Mouse (Mus musculus) limb, embryonic 10.5 days (tissue): Measurements from ENCODE around the gene Gm10382. TPM values are rescaled to one million over a fixed set of nuclear protein-coding genes. Genes with fewer than 3 reads are reported as not detected.
A peak's percentile ranks its signal among the peaks of the same experiment; 100 is the strongest.
"Not testable (repeated sequence)": the region's sequence is repeated elsewhere in the genome, so short reads cannot be mapped to it uniquely, and the experiment has no call there.

ENCODE experiments used
- DNase-seq: peaks from one replicate; pipeline ENCODE4 v3.0.0-alpha.2; 2017; ENCODE audit warnings: low spot score
- H3K27ac ChIP-seq: fragments of 300-500 bp; sonication (generic); 2 replicates; pipeline ENCODE4 v1.5.1; 2016; ENCODE audit warnings: mild to moderate bottlenecking
- H3K27me3 ChIP-seq: fragments of 300-500 bp; sonication (generic); 2 replicates; pipeline ENCODE4 v1.6.1; 2016; ENCODE audit warnings: low read depth, mild to moderate bottlenecking; ENCODE audit not compliant: poor library complexity, severe bottlenecking
- H3K36me3 ChIP-seq: fragments of 300-500 bp; sonication (generic); 2 replicates; pipeline ENCODE4 v1.6.1; 2016; ENCODE audit warnings: mild to moderate bottlenecking, moderate library complexity
- H3K4me1 ChIP-seq: fragments of 300-500 bp; sonication (generic); 2 replicates; pipeline ENCODE4 v1.6.1; 2016
- H3K4me3 ChIP-seq: fragments of 300-500 bp; sonication (generic); 2 replicates; pipeline ENCODE4 v1.5.1; 2016; ENCODE audit warnings: mild to moderate bottlenecking, moderate library complexity
- H3K9me3 ChIP-seq: fragments of 300-500 bp; sonication (generic); replicated peaks from 2 replicates; pipeline ENCODE4 v1.6.1; 2016; ENCODE audit warnings: mild to moderate bottlenecking
- WGBS: fragments of 180-500 bp; shearing (Covaris S2); methylation state at CpG from one replicate; pipeline ENCODE4 v1.1.7; 2016; 5-methylcytosine and 5-hydroxymethylcytosine counted together
- polyA plus RNA-seq: library from polyadenylated mRNA; unstranded; fragments of >200 nt; fragmentation: Nextera tagmentation; extraction: Ambion mirVana; gene quantifications from 2 replicates; pipeline ENCODE4 v1.2.1, GENCODE M21; 2016

Gene Gm10382
- polyA plus RNA-seq, 1 experiment from 2014 or later, result 0.54 TPM

- Histone ChIP-seq H3K4me3 (no peak overlapping the region), H3K27ac (no peak overlapping the region), H3K4me1 (no peaks in the 10 kb centered on the region), H3K36me3 (peaks cover 4% of the 10 kb centered on the region; the same call in 1 of the 2 replicates), H3K9me3 (no peaks in the 10 kb centered on the region), H3K27me3 (no peaks in the 10 kb centered on the region)
- WGBS, result 88% methylated on average over 5 of the region's 5 CpGs
- DNase-seq, result no peak
Measured at GRCm38 (mm10) chr5:125378919-125379318, 10.2 kb upstream of the Gm10382 start.

- DNase-seq, result no peak
- 86% methylated on average over 5 of the region's 5 CpGs for WGBS
- Histone ChIP-seq H3K9me3 (no peaks in the 10 kb centered on the region), H3K27me3 (no peaks in the 10 kb centered on the region), H3K27ac (no peak overlapping the region), H3K4me1 (no peaks in the 10 kb centered on the region), H3K36me3 (peaks cover 27% of the 10 kb centered on the region), H3K4me3 (no peak overlapping the region)
Measured at GRCm38 (mm10) chr5:125381954-125382672, 7.0 kb upstream of the Gm10382 start.

GRCm38 (mm10) chr5:125382673-125383558, 6.2 kb upstream of the Gm10382 start:
- Histone ChIP-seq H3K36me3 (peaks cover 29% of the 10 kb centered on the region), H3K4me3 (no peak overlapping the region), H3K27ac (no peak overlapping the region), H3K27me3 (no peaks in the 10 kb centered on the region), H3K9me3 (no peaks in the 10 kb centered on the region), H3K4me1 (no peaks in the 10 kb centered on the region)
- WGBS, result 57% methylated on average over 6 of the region's 6 CpGs
- DNase-seq, result no peak

GRCm38 (mm10) chr5:125383637-125384420, 5.3 kb upstream of the Gm10382 start:
- Histone ChIP-seq H3K27ac (no peak overlapping the region), H3K4me3 (no peak overlapping the region), H3K4me1 (peaks cover 6% of the 10 kb centered on the region), H3K9me3 (no peaks in the 10 kb centered on the region), H3K36me3 (peaks cover 38% of the 10 kb centered on the region), H3K27me3 (no peaks in the 10 kb centered on the region)
- 83% methylated on average over 3 of the region's 3 CpGs for WGBS
- DNase-seq, result no peak

- Histone ChIP-seq H3K27ac (no peak overlapping the region), H3K9me3 (no peaks in the 10 kb centered on the region), H3K4me1 (peaks cover 6% of the 10 kb centered on the region), H3K36me3 (peaks cover 38% of the 10 kb centered on the region), H3K4me3 (no peak overlapping the region), H3K27me3 (no peaks in the 10 kb centered on the region)
- no peak for DNase-seq
- WGBS, result 84% methylated on average over 2 of the region's 2 CpGs
Measured at GRCm38 (mm10) chr5:125384512-125385214, 4.5 kb upstream of the Gm10382 start.

- H3K4me1 ChIP-seq, result peaks cover 8% of the 10 kb centered on the region
- H3K4me3 ChIP-seq, result no peak overlapping the region
- H3K27me3 ChIP-seq, result no peaks in the 10 kb centered on the region
- WGBS, result 88% methylated on average over 8 of the region's 8 CpGs
- no peaks in the 10 kb centered on the region for H3K9me3 ChIP-seq
- peaks cover 38% of the 10 kb centered on the region for H3K36me3 ChIP-seq
- H3K27ac ChIP-seq, result no peak overlapping the region
- DNase-seq, result no peak
Measured at GRCm38 (mm10) chr5:125385215-125385940, 3.7 kb upstream of the Gm10382 start.

- not testable (repeated sequence) for DNase-seq, H3K4me3 ChIP-seq, H3K27me3 ChIP-seq, H3K4me1 ChIP-seq, H3K27ac ChIP-seq, H3K9me3 ChIP-seq
- H3K36me3 ChIP-seq, result peaks cover 38% of the 10 kb centered on the region
- 92% methylated on average over 5 of the region's 6 CpGs for WGBS
Measured at GRCm38 (mm10) chr5:125387295-125387694, 1.8 kb upstream of the Gm10382 start.

- H3K4me1 ChIP-seq, result peaks cover 20% of the 10 kb centered on the region
- H3K27me3 ChIP-seq, result no peaks in the 10 kb centered on the region
- DNase-seq, result no peak
- 34% methylated on average over 13 of the region's 13 CpGs for WGBS
- peak overlapping the region; percentile 87 for H3K4me3 ChIP-seq
- peaks cover 38% of the 10 kb centered on the region for H3K36me3 ChIP-seq
- H3K9me3 ChIP-seq, result no peaks in the 10 kb centered on the region
- H3K27ac ChIP-seq, result peak overlapping the region; percentile 100
Measured at GRCm38 (mm10) chr5:125388358-125389092, 597 bp upstream of the Gm10382 start.

- peaks cover 33% of the 10 kb centered on the region for H3K4me1 ChIP-seq
- H3K27me3 ChIP-seq, result no peaks in the 10 kb centered on the region
- peak within 1 kb of the TSS; percentile 87 for H3K4me3 ChIP-seq
- peak within 1 kb of the TSS; percentile 100 for H3K27ac ChIP-seq
- peaks cover 25% of the 10 kb centered on the region for H3K36me3 ChIP-seq
- DNase-seq, result peak; percentile 94
- H3K9me3 ChIP-seq, result no peaks in the 10 kb centered on the region
- WGBS, result 2% methylated on average over 69 of the region's 69 CpGs
Measured at GRCm38 (mm10) chr5:125389579-125390441, 688 bp downstream of the Gm10382 start, which contains the start of gene Ubc. Ubc (minus strand) TSS chr5:125390202.

GRCm38 (mm10) chr5:125390906-125391477, 1.9 kb downstream of the Gm10382 start:
- Histone ChIP-seq H3K4me1 (peaks cover 38% of the 10 kb centered on the region), H3K27me3 (no peaks in the 10 kb centered on the region), H3K4me3 (no peak overlapping the region), H3K27ac (peak overlapping the region; percentile 30; the same call in 1 of the 2 replicates), H3K9me3 (no peaks in the 10 kb centered on the region), H3K36me3 (peaks cover 13% of the 10 kb centered on the region)
- WGBS, result 94% methylated on average over 3 of the region's 3 CpGs
- no peak for DNase-seq
